Mouse (Mus musculus) CH12.LX (cell line): ENCODE measurements at regions not wholly inside any gene's neighbourhood (a gene's known extent, or its start where the extent isn't known, plus 50 kb on each side); places are given as distances from the start of the nearest gene placed in this dataset.

Experiments used
- DNase-seq: peaks from one replicate; pipeline ENCODE4 v3.0.0-alpha.2; 2013; ENCODE audit errors: extremely low read depth
- H3K27ac ChIP-seq: 2 replicates; pipeline ENCODE4 v1.5.1; 2012; ENCODE audit warnings: low read depth, mild to moderate bottlenecking, control low read depth, moderate library complexity; ENCODE audit not compliant: insufficient read depth
- H3K27me3 ChIP-seq: replicated peaks from 2 replicates; pipeline ENCODE3; 2012; ENCODE audit warnings: inconsistent platforms
- H3K36me3 ChIP-seq, 2 experiments: replicated peaks in 1 of 2; 2 replicates each; pipeline versions ENCODE3 to v1.6.1; 2012; ENCODE audit warnings: inconsistent platforms in 1 of 2, low read length in 1 of 2, mild to moderate bottlenecking in 1 of 2, mixed read lengths in 1 of 2, moderate library complexity in 1 of 2; ENCODE audit not compliant: control insufficient read depth in 1 of 2, insufficient read depth in 1 of 2
- H3K4me1 ChIP-seq, 2 experiments: 2 replicates each; pipeline ENCODE4 v1.6.1; 2012; ENCODE audit warnings: inconsistent platforms in 1 of 2, moderate library complexity in 1 of 2; ENCODE audit not compliant: insufficient read depth in 2 of 2, control insufficient read depth in 1 of 2
- H3K4me2 ChIP-seq: 2 replicates; pipeline ENCODE4 v1.6.1; 2012; ENCODE audit warnings: low read depth, mild to moderate bottlenecking, control low read depth; ENCODE audit not compliant: poor library complexity, insufficient read depth, severe bottlenecking
- H3K4me3 ChIP-seq, 3 experiments: fragments of 150-350 bp in 1 of 3; sonication (generic) in 1 of 3; replicated peaks in 1 of 3; 2 replicates each; pipeline versions ENCODE3 to v1.5.1; 2011 to 2012; ENCODE audit warnings: low read depth in 2 of 3, low read length in 2 of 3, mild to moderate bottlenecking in 2 of 3, moderate library complexity in 2 of 3, control low read depth in 1 of 3, improper control_type of control experiment in 1 of 3, inconsistent platforms in 1 of 3, mixed read lengths in 1 of 3; ENCODE audit not compliant: poor library complexity in 1 of 3
- H3K79me2 ChIP-seq: replicated peaks from 2 replicates; pipeline ENCODE4 v1.6.1; 2012; ENCODE audit warnings: mild to moderate bottlenecking, moderate library complexity; ENCODE audit not compliant: control insufficient read depth, poor library complexity, insufficient read depth, severe bottlenecking; ENCODE audit errors: extremely low read depth
- H3K9ac ChIP-seq: 2 replicates; pipeline ENCODE4 v1.6.1; 2012; ENCODE audit warnings: low read depth, mild to moderate bottlenecking, control low read depth, moderate library complexity; ENCODE audit not compliant: insufficient read depth
- H3K9me3 ChIP-seq: replicated peaks from 2 replicates; pipeline ENCODE3; 2012; ENCODE audit warnings: low read length, inconsistent platforms, mixed read lengths
- BHLHE40 ChIP-seq: IDR thresholded peaks from 2 replicates; pipeline ENCODE4 v1.6.1; 2011; ENCODE audit warnings: mild to moderate bottlenecking, low read depth, low read length, improper control_type of control experiment
- CHD1 ChIP-seq: IDR thresholded peaks from 2 replicates; pipeline ENCODE4 v1.6.1; 2012; ENCODE audit warnings: low read depth, low read length, improper control_type of control experiment, inconsistent platforms
- CHD2 ChIP-seq: IDR thresholded peaks from 2 replicates; pipeline ENCODE4 v1.6.1; 2011; ENCODE audit warnings: low read length, improper control_type of control experiment
- CTCF ChIP-seq, 2 experiments: IDR thresholded peaks in 1 of 2; conservative IDR thresholded peaks in 1 of 2; 2 replicates each; pipeline ENCODE4 v1.5.1; 2011 to 2012; ENCODE audit warnings: low read depth in 2 of 2, low read length in 2 of 2, improper control_type of control experiment in 1 of 2, inconsistent platforms in 1 of 2, mild to moderate bottlenecking in 1 of 2, moderate library complexity in 1 of 2
- ELF1 ChIP-seq: IDR thresholded peaks from 2 replicates; pipeline ENCODE4 v1.6.1; 2014; ENCODE audit warnings: low read depth, mild to moderate bottlenecking, inconsistent platforms, low read length, improper control_type of control experiment
- EP300 ChIP-seq: IDR thresholded peaks from 2 replicates; pipeline ENCODE4 v1.6.1; 2011; ENCODE audit warnings: low read length, improper control_type of control experiment
- GABPA ChIP-seq: IDR thresholded peaks from 2 replicates; pipeline ENCODE4 v1.6.1; 2012; ENCODE audit warnings: low read depth, low read length, improper control_type of control experiment, inconsistent platforms; ENCODE audit not compliant: insufficient replicate concordance
- HCFC1 ChIP-seq: IDR thresholded peaks from 2 replicates; pipeline ENCODE4 v1.6.1; 2012; ENCODE audit warnings: low read depth, mild to moderate bottlenecking, inconsistent platforms, low read length, improper control_type of control experiment
- IRF4 ChIP-seq: IDR thresholded peaks from 2 replicates; pipeline ENCODE4 v1.6.1; 2014; ENCODE audit warnings: low read depth, mild to moderate bottlenecking, inconsistent platforms, low read length, improper control_type of control experiment
- JUND ChIP-seq: conservative IDR thresholded peaks from 2 replicates; pipeline ENCODE4 v1.6.1; 2011; ENCODE audit warnings: low read depth, low read length, improper control_type of control experiment
- MAZ ChIP-seq: IDR thresholded peaks from 2 replicates; pipeline ENCODE4 v1.6.1; 2012; ENCODE audit warnings: low read depth, mild to moderate bottlenecking, inconsistent platforms, low read length, improper control_type of control experiment, moderate library complexity
- NRF1 ChIP-seq: IDR thresholded peaks from 2 replicates; pipeline ENCODE4 v1.6.1; 2014; ENCODE audit warnings: low read depth, mild to moderate bottlenecking, inconsistent platforms, low read length, improper control_type of control experiment, moderate library complexity
- PAX5 ChIP-seq: IDR thresholded peaks from 2 replicates; pipeline ENCODE4 v1.6.1; 2012; ENCODE audit warnings: low read length, inconsistent platforms, mixed read lengths
- POLR2AphosphoS2 ChIP-seq: IDR thresholded peaks from 2 replicates; pipeline ENCODE4 v1.6.1; 2011; ENCODE audit warnings: low read depth, low read length, improper control_type of control experiment
- SIN3A ChIP-seq: IDR thresholded peaks from 2 replicates; pipeline ENCODE4 v1.6.1; 2012; ENCODE audit warnings: low read length, improper control_type of control experiment, inconsistent platforms
- UBTF ChIP-seq: IDR thresholded peaks from 2 replicates; pipeline ENCODE4 v1.6.1; 2012; ENCODE audit warnings: low read depth, mild to moderate bottlenecking, inconsistent platforms, low read length, improper control_type of control experiment, moderate library complexity
- USF1 ChIP-seq: IDR thresholded peaks from 2 replicates; pipeline ENCODE4 v1.6.1; 2014; ENCODE audit warnings: low read depth, mild to moderate bottlenecking, inconsistent platforms, low read length, improper control_type of control experiment
- ZC3H11A ChIP-seq: IDR thresholded peaks from 2 replicates; pipeline ENCODE4 v1.6.1; 2012; ENCODE audit warnings: low read depth, mild to moderate bottlenecking, inconsistent platforms, low read length, improper control_type of control experiment
- dilution Hi-C: fragments of 300-500 bp; cut with MboI; formaldehyde crosslinking; loops from 2 replicates; pipeline ENCODE4 v1.14.3; 2020; ENCODE audit warnings: low sequenced_read_pairs; ENCODE audit not compliant: extremely low pct_unique_long_range_greater_than_20kb, extremely low pct_ligation_motif_present
- in situ Hi-C: fragments of 300-500 bp; cut with MboI; formaldehyde crosslinking; loops from 3 replicates; pipeline ENCODE4 v1.14.3; 2019; ENCODE audit warnings: low sequenced_read_pairs, low pct_ligation_motif_present, low pct_unique_long_range_greater_than_20kb, mixed read lengths

GRCm38 (mm10) chr11:18069348-18070031, 115.8 kb upstream of the Etaa1 start:
- H3K79me2 ChIP-seq, result no peaks in the 10 kb centered on the region
- H3K4me3 ChIP-seq, result no peak overlapping the region
- H3K9ac ChIP-seq, result no peak overlapping the region
- H3K9me3 ChIP-seq, result no peaks in the 10 kb centered on the region
- no peaks in the 10 kb centered on the region for H3K36me3 ChIP-seq
- no peaks in the 10 kb centered on the region for H3K27me3 ChIP-seq
- in situ Hi-C loops (no loop called here), dilution Hi-C loops (no loop called here)
- no peak overlapping the region for H3K27ac ChIP-seq
- peaks cover 0 to 8% of the 10 kb centered on the region in 2 experiments; a peak in 1 of 4 replicates for H3K4me1 ChIP-seq
- TF ChIP-seq NRF1 (no peak), CHD2 (no peak), PAX5 (no peak), SIN3A (no peak)
- H3K4me2 ChIP-seq, result peak overlapping the region; percentile 29; the same call in 1 of the 2 replicates
- DNase-seq, result peak; percentile 6

- Histone ChIP-seq H3K79me2 (no peaks in the 10 kb centered on the region), H3K9me3 (no peaks in the 10 kb centered on the region), H3K4me3 (no peak overlapping the region), H3K4me2 (no peak overlapping the region), H3K4me1 (peaks cover 0 to 8% of the 10 kb centered on the region in 2 experiments; a peak in 1 of 4 replicates), H3K9ac (no peak overlapping the region), H3K36me3 (no peaks in the 10 kb centered on the region), H3K27ac (no peak overlapping the region), H3K27me3 (no peaks in the 10 kb centered on the region)
- dilution Hi-C loops, result no loop called here
- peak; percentile 8 for DNase-seq
- no peak for TF ChIP-seq CTCF (conservative IDR thresholded peaks at IDR 0.05 in 1 of 2, IDR thresholded peaks at IDR 0.05 in 1 of 2; ENCODE audit: low read depth in 2 of 2, low read length in 2 of 2)
- TF ChIP-seq ELF1, result no peak
- no peak for TF ChIP-seq EP300
- no peak for TF ChIP-seq CHD1
- no peak for TF ChIP-seq JUND
- TF ChIP-seq HCFC1, result no peak
- no peak for TF ChIP-seq CHD2
- no peak for TF ChIP-seq IRF4
- no peak for TF ChIP-seq GABPA
- no peak for TF ChIP-seq USF1
- no peak for TF ChIP-seq UBTF
- no peak for TF ChIP-seq MAZ
- TF ChIP-seq NRF1, result no peak
- no peak for TF ChIP-seq ZC3H11A
- TF ChIP-seq POLR2AphosphoS2, result no peak
- TF ChIP-seq PAX5, result no peak
- TF ChIP-seq BHLHE40, result no peak
- in situ Hi-C loops, result no loop called here
These were observed 114.4 kb upstream of the Etaa1 start for GRCm38 (mm10) chr11:18068085-18068484.
